Mouse (Mus musculus) ES-Bruce4 (cell line): ENCODE results near the gene Galm.

Experiments
- CTCF ChIP-seq: IDR thresholded peaks from one replicate; pipeline ENCODE4 v1.8.1; 2011; ENCODE audit warnings: low read depth, low read length
- POLR2A ChIP-seq: IDR thresholded peaks from one replicate; pipeline ENCODE4 v1.8.1; 2011; ENCODE audit warnings: low read length; ENCODE audit not compliant: insufficient read depth

- TF ChIP-seq CTCF (no peak), POLR2A (no peak)
Observed at GRCm38 (mm10) chr17:80206301-80206670, 79.0 kb downstream of the Galm start.
